Mouse (Mus musculus): ENCODE measurements around the gene Dot1l.
"Not testable (repeated sequence)": the region's sequence is repeated elsewhere in the genome, so short reads cannot be mapped to it uniquely, and the experiment has no call there.

Gene Dot1l

DNA sequence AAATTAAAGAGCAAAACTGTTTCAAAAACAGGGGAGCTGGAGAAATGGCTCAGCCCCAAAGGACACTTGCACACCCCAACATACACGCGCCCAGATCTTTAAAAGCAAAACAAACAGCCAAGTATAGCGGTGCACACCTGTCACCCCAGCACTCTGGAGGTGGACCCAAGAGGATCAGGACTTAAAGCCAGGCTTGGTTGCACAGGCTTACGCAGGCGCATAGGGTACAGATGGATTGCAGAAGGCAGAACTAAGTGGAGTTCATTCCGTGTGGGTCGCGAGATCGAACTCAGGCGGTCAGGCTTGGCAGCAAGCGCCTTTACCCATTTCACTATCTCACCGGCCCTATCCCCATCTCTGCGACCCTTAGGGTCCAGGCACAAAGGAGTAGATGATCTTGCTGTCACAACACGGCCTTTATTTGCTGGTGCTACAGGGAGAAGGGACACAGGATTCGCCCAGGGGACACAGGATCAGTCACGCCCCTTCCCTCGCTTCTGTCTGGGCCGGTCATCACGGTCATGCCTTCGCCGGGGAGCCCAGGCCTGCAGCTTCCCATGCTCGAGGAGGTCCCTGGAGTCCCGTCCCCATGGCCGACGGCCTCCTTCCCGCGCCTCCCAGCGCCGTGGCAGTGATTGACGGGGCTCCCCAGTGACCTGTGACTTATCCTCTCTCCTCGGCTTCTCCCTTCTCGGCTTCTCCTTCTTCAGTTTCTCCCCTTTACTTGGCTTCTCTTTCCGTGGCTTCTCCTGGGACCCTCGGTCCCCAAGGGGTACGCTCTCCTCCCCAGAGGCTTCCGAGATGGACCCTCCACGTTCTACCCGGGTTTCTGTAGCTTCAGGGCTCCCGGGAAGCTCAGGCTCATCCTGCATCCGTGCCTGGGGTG, 53.3 kb downstream of the Dot1l start:
- DNase-seq (ENCODE audit: extremely low read depth, insufficient read length, low spot score): no peak

DNA sequence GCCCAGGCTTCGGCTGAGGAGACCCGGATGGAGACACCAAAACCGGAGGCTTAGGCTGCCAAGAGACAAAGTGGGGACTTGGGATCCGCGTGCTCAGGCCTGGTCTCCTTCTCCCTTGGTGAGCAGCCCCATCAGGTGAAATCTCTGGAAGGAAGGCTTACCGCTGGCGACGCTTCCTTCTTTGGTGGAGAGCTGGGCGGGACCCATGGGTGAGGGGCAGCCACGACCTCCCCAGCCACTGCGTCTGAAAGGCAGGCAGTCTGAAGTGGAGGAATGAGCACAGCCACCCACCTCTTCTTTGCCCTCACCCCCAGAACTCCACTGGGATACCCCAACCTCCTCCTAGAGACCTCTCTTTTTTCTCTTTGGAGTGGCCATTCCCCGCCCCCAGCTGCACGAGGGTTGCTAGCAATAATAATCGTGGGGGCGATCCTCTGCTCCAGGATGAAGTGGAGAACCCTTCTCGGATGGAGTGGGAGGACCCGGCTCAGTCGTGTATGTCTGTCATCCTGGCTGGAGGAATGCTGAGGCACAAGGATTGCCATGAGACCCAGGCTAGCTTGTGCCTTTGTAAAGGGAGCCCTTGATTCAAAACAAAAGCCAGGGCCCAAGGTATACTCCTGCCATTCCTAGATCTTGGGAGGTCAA, 54.1 kb downstream of the Dot1l start:
- DNase-seq (ENCODE audit: extremely low read depth, insufficient read length, low spot score): no peak

DNA sequence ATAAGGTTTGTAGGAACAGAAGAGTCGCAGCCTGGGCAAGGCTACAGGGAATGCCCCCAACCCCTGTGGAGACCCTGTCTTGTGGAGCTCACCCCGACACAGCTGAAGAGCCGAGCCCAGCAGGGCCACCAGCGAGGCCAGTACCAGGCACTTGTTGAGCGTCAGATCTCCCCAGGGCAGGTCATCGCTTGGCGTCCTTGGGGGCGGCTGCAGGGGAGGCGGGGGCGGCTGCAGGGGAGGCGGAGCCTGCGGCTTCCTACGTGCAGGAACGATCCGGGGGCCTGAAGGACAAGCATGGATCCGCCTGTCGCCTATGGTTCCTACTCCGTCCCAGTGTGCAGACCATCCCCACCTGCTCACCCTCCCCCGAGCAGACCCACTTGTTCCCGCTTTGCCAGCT, 55.1 kb downstream of the Dot1l start:
- DNase-seq (ENCODE audit: extremely low read depth, insufficient read length, low spot score): no peak

DNA sequence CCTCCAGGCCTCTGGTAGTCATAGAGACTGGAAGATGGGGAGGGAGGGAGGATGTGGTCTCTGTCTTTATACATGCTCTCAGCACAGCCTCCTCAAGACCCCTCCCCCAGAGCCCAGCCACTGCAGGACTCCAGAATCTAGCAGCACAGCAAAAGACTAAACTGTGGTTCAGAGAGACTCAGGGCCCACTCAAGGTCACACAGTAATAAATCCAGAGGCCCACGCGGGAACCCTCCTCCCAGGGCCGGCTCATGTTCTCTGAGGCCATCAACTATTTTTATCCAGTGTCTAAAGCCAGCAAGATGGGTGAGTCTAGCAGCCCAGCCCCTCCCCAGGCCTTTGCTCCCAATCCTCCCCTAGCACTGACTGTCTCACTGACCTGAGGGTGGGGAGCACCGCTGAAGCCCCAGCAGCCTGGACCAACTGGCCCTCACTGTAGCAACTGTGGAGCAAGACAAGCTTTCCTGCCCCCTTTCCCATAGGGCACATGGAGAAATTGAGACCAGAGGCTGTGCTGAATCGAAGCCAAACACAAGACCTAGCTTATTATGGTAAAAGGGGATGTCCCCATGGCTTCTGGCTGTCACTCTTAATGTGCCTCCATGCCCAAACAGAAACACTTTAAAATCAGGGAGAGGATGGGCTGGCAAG, 57.5 kb downstream of the Dot1l start:
- DNase-seq (ENCODE audit: extremely low read depth, insufficient read length, low spot score): no peak

DNA sequence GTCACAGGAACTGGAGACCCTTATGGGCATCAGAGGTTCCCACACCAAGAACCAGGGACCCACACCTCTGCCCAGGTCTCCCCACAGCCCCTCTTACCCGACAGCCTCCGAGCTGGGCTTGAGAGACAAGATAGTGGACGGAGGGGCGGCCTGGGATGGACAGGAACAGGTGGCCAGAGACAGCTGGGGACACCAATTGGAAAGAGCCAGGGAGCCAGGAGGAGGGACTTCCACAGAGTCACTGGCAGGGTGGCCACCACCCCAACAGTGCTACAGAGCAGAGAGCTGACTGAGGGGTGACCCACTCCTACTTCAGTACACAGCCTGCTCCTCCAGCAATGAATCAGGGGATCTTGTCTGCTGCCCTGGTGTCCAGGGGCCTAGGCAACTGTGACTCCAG, 58.4 kb downstream of the Dot1l start, which contains the start of gene Jsrp1:
Gene Jsrp1 (minus strand): TSS at position 133 of the 400 bp plus-strand sequence.
- no peak for DNase-seq (ENCODE audit: extremely low read depth, insufficient read length, low spot score)

DNA sequence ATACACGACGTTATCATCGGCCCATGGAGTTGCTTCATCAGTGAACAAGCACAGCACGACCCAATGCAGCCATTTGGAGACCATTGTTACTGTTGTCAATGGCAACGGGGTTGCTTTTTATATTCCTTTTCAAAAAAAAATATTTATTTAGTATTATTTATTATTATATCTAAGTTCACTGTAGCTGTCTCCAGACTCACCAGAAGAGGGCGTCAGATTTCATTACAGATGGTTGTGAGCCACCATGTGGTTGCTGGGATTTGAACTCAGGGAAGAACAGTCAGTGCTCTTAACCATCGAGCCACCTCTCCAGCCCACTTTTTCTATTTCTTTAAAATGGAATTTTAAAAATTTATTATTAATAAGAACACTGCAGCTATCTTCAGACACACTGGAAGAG, 59.8 kb downstream of the Dot1l start:
- no peak for DNase-seq (ENCODE audit: extremely low read depth, insufficient read length, low spot score)

DNA sequence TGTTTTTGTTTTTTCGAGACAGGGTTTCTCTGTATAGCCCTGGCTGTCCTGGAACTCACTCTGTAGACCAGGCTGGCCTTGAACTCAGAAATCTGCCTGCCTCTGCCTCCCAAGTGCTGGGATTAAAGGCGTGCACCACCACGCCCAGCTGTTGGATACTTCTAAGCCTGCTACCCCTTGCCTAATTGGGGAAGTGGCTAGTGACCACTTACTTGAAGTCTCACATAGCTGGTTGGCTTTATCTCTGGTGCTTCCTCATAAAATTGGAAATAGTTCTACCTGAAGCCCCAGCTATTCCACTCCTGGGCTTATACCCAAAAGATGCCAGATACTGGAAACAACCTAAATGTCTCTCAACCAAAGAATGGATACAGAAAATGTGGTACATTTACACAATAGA, 61.3 kb downstream of the Dot1l start:
- not testable (repeated sequence) for DNase-seq (ENCODE audit: extremely low read depth, insufficient read length, low spot score)

DNA sequence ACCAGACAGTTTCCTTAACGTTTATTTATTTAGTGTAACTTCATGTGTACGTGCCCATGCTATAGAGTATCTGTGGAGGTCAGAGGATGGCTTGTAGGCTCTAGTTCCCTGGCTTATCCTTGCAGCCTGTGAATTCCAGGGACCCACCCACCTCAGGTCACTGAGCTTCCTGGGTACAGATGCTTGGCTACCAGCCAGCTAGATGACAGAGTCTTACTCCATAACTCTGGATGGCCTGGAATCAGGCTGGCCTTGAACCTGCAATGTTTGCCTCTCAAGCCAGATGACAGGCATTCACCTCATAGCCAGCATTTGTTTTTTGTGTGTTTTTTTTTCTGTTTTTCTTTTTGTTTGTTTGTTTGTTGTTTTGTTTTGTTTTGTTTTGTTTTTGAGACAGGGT, 62.2 kb downstream of the Dot1l start:
- DNase-seq (ENCODE audit: extremely low read depth, insufficient read length, low spot score): no peak

DNA sequence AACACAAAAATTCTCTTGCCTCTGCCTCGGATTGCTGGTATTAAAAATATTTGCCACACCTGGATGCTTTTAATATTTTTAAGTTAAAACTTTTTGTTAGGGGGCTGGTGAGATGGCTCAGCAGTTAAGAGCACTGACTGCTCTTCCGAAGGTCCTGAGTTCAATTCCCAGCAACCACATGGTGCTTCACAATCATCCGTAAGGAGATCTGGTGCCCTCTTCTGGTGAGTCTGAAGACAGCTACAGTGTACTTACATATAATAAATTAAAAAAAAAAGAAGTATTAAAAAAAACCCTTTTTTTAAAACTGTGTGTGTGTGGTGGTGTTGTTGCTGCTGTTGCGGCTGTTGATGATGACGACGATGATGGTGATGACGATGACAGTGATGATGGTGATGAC, 62.9 kb downstream of the Dot1l start:
- not testable (repeated sequence) for DNase-seq (ENCODE audit: extremely low read depth, insufficient read length, low spot score)

DNA sequence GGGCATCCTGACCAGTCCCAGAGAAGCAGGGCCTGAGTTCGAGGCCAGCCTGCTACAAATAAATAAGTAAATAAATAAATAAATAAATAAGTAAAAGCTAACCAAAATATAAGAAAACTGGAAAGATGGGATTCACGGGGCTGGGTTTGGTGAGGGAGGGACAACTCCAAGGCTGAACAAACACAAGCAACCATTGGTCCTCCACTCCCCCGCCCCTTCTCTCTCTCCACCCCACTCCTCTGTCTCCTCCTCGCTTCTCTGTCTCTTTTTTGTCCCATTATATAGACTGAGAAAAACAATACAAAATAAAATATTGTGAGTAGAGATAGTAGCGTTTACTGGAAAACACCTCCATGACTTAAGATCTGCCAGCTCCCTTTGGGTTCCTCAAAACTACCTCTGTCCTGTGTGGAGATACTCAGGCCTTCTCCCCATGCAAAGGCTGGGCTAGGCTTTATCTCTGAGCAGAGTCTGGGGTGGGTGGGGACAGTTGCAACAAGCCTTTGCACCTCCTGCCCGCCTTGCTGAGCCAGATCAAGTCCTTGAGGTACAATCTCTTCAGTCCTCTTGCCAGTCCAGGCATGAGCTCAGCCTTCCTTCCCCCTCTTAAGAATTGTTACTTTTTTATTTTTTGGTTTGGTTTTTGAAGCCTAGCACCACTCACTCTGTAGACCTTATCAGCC, 63.7 kb downstream of the Dot1l start:
- DNase-seq (ENCODE audit: extremely low read depth, insufficient read length, low spot score): no peak

DNA sequence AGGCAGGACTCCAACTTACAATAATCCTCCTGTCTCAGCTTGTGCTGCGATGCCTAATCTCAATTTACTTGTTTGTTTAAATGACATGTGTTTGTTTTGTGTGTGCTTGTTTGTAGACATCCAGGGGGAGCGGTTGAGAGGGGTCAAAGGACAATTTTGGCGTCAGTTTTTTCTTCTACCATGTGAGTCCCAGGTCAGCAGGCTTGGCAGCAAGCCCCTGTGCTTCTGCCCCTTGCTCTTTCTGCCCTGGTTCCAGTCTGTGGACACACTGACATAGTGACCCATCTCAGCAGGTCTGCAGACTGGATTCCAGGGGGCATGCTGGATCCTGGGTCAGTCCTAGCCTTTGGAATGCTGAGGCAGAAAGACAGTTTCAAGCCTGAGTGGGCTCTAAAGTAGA, 64.4 kb downstream of the Dot1l start:
- DNase-seq (ENCODE audit: extremely low read depth, insufficient read length, low spot score): no peak

DNA sequence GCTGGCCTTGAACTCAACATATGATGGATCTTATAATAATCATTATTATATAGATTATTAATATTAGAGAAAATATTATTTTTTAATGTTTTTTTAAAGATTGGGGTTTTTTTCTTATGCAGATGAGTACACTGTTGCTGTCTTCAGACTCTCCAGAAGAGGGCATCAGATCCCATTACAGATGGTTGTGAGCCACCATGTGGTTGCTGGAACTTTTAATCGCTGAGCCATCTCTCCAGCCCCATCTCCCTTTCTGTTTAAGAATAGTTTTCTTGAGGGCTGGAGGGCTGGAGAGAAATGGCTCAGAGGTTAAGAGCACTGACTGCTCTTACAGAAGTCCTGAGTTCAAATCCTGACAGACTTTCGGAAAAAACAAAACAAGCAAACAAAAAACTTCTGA, 67.0 kb downstream of the Dot1l start:
- peak; percentile 45 for DNase-seq (ENCODE audit: extremely low read depth, insufficient read length, low spot score)

DNA sequence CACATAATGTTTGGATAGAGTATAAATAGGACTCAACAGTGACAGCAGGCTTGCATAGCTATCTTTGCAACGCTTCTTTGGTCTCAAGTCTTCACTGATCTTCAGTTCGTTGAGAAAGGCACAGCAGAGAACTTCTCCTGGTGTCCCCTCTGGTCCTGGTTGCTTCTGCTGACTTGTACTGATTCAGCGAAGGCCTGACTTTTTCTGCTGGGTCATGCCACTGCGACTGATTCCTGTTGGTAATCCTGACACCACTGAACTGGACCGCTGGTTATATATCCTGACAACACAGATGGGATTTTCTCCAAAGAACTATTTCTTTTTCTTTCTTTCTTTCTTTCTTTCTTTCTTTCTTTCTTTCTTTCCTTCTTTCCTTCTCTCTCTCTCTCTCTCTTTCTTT, 67.5 kb downstream of the Dot1l start:
- DNase-seq (ENCODE audit: extremely low read depth, insufficient read length, low spot score): no peak

DNA sequence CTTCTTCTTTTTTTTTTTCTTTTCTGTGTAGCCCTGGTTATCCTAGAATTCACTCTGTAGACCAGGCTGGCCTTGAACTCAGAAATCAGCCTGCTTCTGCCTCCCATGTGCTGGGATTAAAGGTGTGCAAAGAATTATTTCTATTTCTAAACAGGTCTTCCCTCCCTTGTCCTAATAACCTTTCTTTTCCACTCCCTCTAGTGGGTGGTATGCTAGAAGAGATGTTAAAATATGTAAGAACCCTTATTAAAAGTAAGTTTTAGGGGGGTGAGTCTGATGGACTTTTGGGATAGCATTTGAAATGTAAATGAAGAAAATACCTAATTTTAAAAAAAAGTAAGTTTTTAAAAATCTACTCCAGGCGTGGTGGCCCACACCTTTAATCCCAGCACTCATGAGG, 68.3 kb downstream of the Dot1l start:
- DNase-seq (ENCODE audit: extremely low read depth, insufficient read length, low spot score): no peak

DNA sequence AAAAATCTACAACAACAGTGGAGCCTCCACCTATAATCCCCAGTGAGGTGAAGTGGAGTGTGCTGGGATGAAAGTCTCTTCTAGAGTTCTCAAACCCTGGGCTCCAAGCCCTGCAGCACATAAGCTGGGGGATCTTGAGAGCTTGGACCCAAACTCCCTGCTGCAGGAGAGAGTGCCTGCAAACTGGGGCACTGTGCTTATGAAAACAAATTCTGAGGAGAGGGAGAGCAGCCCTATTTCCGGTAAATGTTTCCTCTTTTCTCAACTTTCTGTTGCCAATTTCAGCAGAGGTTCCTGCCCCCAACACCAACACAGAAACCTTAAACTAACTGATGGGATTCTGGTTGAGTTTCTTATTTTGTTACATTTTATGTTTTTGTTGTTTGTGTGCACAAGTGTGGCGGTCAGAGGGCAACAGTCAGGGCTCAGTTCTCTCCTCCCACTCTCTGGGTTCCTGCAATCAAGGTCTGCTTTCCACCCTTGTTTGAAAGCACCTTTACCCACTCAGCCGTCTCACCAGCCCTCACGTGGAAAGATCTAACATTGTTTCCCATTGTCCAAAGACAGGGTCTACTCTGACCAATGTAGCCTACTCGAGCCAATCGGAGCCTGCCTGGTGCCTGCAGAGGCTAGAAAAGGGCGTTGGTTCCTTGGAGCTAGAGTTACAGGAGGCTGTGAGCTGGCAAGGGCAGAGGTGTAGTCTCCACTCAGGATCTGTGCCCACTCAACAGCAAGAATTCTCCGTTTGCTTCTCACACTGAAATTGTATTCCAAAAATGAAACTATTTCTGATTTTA, 69.0 kb downstream of the Dot1l start:
- peak; percentile 41 for DNase-seq (ENCODE audit: extremely low read depth, insufficient read length, low spot score)

DNA sequence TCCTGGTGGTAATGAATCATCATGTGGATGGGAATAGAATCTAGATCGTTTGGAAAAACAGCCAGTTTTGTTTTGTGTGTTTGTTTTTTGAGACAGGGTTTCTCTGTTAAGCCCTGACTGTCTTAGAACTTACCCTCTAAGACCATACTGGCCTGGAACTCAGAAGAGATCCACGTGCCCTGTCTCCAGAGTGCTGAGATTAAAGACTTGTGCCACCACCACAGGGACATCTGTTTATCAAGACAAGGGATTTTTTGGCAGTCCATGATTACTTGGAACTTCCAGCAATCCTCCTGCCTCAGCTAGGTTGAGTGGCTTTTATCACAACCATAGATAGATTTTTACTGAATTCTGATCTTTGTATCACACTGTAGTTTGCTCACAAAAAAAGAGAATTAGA, 69.8 kb downstream of the Dot1l start:
- no peak for DNase-seq (ENCODE audit: extremely low read depth, insufficient read length, low spot score)

DNA sequence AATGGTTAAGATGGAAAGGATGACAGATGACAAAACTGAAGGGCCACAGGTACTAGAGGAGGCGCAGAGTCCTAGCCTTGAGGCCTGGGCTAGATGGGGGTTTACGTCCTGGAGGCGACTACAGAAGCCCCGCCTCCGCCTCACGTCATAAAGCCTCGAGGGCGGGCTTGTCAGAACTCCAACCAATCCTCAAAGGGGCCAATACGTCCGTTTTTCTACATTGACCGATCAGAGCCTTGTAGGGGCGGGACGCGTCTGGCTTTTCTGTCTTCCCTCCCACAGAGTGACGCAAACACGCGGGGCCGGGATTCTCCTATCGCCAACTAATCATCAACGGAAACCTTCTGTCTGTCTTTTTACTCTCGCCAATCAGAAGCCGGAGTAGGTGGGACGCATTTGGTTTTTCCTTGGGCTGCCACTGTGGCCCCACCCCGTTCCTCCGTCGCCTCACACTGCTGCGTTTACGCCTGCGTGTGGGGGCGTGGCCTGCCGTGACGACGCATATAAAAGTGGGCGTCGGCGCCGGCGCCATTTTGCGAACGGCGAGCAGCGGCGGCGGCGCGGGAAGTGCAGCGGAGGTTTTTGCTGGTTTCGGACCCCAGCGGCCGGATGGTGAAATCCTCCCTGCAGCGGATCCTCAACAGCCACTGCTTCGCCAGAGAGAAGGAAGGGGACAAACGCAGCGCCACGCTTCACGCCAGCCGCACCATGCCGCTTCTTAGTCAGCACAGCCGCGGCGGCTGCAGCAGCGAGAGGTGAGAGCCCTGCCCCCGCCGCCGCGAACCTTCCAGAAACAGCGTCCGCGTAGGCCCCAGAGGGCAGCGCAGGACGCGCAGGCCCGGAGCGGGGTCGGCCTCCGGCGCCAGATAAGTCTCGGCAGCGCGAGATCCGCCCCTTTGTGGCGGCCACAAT, 71.4 kb downstream of the Dot1l start, which contains the start of gene Oaz1:
Gene Oaz1 (plus strand): TSS at position 506 of the 912 bp plus-strand sequence.
- peak; percentile 97 for DNase-seq (ENCODE audit: extremely low read depth, insufficient read length, low spot score)

DNA sequence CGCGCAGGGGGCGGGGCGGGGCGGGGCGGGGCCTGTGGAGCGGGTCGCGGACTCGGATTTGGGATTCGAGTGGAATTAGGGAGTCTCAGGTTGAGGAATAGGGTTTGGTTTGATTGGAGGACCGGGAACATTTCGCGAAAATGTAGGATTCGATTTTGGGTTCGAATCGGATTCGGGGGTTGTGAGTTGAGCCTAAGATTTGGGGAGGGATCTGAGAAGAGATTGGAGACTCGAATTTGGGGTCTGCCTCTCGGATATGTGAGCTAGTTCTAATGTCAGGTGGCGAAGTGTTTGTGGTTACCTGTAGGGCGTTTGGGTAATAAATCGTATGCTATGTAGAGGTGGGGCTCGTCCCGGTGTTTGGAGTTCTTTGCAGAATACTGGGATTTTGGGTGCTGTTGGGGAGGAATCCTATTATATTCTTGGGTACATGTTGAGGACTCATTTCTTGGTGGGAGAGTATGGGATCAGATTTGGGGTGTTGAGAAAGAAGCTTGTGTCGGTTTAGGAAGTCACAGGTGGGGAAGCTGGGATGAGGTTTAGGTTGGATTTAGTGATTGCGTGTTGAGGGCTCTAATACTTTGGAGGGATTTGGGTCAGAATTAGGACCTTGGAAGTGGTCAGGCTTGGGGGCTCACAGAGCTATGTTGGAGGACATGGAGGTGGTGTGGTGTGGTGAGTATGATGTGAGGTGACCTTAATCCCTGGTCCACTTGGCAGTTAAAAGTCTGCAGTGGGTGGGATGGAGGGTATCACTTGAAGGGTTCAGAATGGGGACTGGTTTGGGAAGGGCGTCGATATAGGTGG, 72.3 kb downstream of the Dot1l start:
- no peak for DNase-seq (ENCODE audit: extremely low read depth, insufficient read length, low spot score)

Measured in 3134 (cell line).